Mouse (Mus musculus): ENCODE measurements at regions not wholly inside any gene's neighbourhood (a gene's known extent, or its start where the extent isn't known, plus 50 kb on each side); places are given as distances from the start of the nearest gene placed in this dataset.

DNA sequence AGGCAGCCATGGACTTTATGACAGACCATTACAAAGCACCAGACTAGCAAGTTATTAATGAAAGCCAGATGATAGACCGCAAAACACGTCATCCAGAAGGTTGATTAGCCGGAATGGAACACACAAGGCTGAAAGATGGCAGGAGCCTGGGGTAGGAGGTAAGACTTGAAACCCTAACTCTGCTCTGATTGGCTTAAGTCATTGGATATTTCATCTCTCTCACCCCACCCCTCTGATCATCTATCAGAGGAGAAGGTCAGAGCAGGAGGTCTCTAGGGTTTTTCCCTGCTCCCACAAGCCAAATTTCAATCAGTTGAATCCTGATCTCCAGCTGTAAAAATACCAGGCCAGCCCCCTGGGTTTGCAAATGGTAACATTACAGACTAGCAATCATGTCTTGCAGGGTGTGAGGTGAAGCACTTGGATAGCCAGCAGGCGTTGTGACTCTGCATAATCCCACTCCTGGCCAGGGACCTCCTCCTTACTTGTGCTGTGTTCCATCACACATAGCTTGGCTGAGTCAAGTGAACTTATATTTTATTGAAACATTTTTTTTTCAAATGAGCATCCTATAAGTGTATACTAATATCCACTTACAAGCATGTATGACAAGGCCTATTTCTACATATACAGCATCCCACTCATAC lies 114.6 kb upstream of the Tnp1 start:
- no peak for TF ChIP-seq USF1 (IDR thresholded peaks at IDR 0.05; ENCODE audit: low read depth, low read length)
- no peak for TF ChIP-seq TBP (IDR thresholded peaks at IDR 0.05; ENCODE audit: low read depth, low read length)
- TF ChIP-seq JUND (IDR thresholded peaks at IDR 0.05; ENCODE audit: low read depth, low read length) = no peak
- TF ChIP-seq KAT2A (conservative IDR thresholded peaks at IDR 0.05; ENCODE audit: low read depth, low read length) = no peak
- TF ChIP-seq NELFE (IDR thresholded peaks at IDR 0.05; ENCODE audit: low read depth, low read length) = no peak
- no peak for TF ChIP-seq MEF2A (IDR thresholded peaks at IDR 0.05; ENCODE audit: extremely low read depth, insufficient replicate concordance, low read depth, low read length, poor library complexity, severe bottlenecking)
- TF ChIP-seq ELF1 (IDR thresholded peaks at IDR 0.05; ENCODE audit: low read depth, low read length) = no peak
- no peak for TF ChIP-seq ZC3H11A (IDR thresholded peaks at IDR 0.05; ENCODE audit: low read depth, low read length)
- no peak for TF ChIP-seq GABPA (IDR thresholded peaks at IDR 0.05; ENCODE audit: low read depth, low read length)
- TF ChIP-seq MYB (IDR thresholded peaks at IDR 0.05; ENCODE audit: low read depth, low read length) = no peak
- TF ChIP-seq CHD1 (IDR thresholded peaks at IDR 0.05; ENCODE audit: low read depth, low read length) = no peak
- no peaks in the 10 kb centered on the region for H3K27me3 ChIP-seq (ENCODE audit: control insufficient read depth in 1 of 2, insufficient read depth in 2 of 2, low read length in 2 of 2)

DNA sequence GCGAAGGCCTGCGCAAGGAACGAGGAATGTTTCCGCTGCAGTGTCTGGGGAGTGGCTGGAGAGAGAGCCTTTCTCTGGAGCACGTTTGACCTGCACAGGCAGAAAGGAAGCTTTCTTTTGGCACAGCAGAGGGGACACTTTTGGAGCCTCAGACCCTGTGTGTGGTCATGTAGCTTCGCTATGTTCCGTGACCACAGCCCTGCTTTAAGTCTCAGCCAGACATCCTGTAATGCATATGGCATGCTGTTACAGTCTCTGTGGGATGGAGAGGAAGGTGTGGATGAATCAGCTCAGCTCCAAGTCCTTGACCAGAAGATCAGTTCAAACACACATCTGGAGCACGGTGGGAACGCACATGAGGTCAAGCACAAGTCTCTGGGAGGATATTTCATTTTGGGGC lies 107.3 kb upstream of the Tnp1 start:
- H3K27ac ChIP-seq (ENCODE audit: control insufficient read depth, low read depth, low read length) = no peak overlapping the region
- no peak for DNase-seq (ENCODE audit: low read depth, low spot score)
- H3K9ac ChIP-seq (ENCODE audit: control insufficient read depth, low read depth, low read length, poor library complexity, severe bottlenecking) = no peak overlapping the region
- no peaks in the 10 kb centered on the region for H3K79me2 ChIP-seq (ENCODE audit: control insufficient read depth, insufficient read depth, low read length, poor library complexity)
- no peak overlapping the region for H3K4me3 ChIP-seq (ENCODE audit: control insufficient read depth in 1 of 2, insufficient read depth in 1 of 2, low read depth in 2 of 2, low read length in 2 of 2)
- no peaks in the 10 kb centered on the region for H3K9me3 ChIP-seq (replicated peaks; ENCODE audit: insufficient read depth, low read length)
- H3K4me1 ChIP-seq (ENCODE audit: control insufficient read depth in 1 of 2, insufficient read depth in 2 of 2, low read length in 2 of 2) = no peaks in the 10 kb centered on the region
- H3K36me3 ChIP-seq (ENCODE audit: control insufficient read depth in 1 of 2, insufficient read depth in 2 of 2, low read length in 2 of 2) = no peaks in the 10 kb centered on the region
- no peaks in the 10 kb centered on the region for H3K27me3 ChIP-seq (ENCODE audit: control insufficient read depth in 1 of 2, insufficient read depth in 2 of 2, low read length in 2 of 2)
- TF ChIP-seq SMC3 (IDR thresholded peaks at IDR 0.05; ENCODE audit: low read depth, low read length) = no peak

More for the DNA sequence above, 114.6 kb upstream of the Tnp1 start:
- no peaks in the 10 kb centered on the region for H3K4me1 ChIP-seq (ENCODE audit: control insufficient read depth in 1 of 2, insufficient read depth in 2 of 2, low read length in 2 of 2)
- no peak for DNase-seq (ENCODE audit: low read depth, low spot score)
- H3K4me3 ChIP-seq (ENCODE audit: control insufficient read depth in 1 of 2, insufficient read depth in 1 of 2, low read depth in 2 of 2, low read length in 2 of 2) = no peak overlapping the region
- no peak overlapping the region for H3K27ac ChIP-seq (ENCODE audit: control insufficient read depth, low read depth, low read length)
- no peaks in the 10 kb centered on the region for H3K36me3 ChIP-seq (ENCODE audit: control insufficient read depth in 1 of 2, insufficient read depth in 2 of 2, low read length in 2 of 2)
- H3K9ac ChIP-seq (ENCODE audit: control insufficient read depth, low read depth, low read length, poor library complexity, severe bottlenecking) = no peak overlapping the region
- H3K9me3 ChIP-seq (replicated peaks; ENCODE audit: insufficient read depth, low read length) = no peaks in the 10 kb centered on the region
- H3K79me2 ChIP-seq (ENCODE audit: control insufficient read depth, insufficient read depth, low read length, poor library complexity) = no peaks in the 10 kb centered on the region

DNA sequence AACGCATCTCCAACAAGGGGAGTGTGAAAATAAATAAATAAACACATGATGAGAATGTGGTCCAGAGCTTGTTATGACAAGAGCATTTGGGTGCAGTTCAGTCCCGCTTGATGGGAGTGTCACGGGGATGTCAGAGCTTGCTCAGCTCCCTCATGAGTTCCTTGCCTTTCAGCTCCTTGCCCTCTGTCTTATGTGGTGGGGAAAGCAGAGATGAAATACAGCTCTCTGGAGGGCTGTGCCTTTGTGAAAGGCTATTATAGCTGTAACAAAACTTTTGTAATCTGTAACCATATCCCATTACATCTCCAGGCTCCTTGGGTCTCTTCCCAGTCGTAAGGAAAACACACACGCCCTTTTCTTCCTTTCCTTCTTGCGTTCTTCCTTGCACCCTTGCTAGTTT lies 103.0 kb upstream of the Tnp1 start:
- Histone ChIP-seq H3K79me2 (ENCODE audit: control insufficient read depth, insufficient read depth, low read length, poor library complexity) (no peaks in the 10 kb centered on the region), H3K27me3 (ENCODE audit: control insufficient read depth in 1 of 2, insufficient read depth in 2 of 2, low read length in 2 of 2) (no peaks in the 10 kb centered on the region), H3K9me3 (replicated peaks; ENCODE audit: insufficient read depth, low read length) (no peaks in the 10 kb centered on the region), H3K9ac (ENCODE audit: control insufficient read depth, low read depth, low read length, poor library complexity, severe bottlenecking) (no peak overlapping the region), H3K36me3 (ENCODE audit: control insufficient read depth in 1 of 2, insufficient read depth in 2 of 2, low read length in 2 of 2) (no peaks in the 10 kb centered on the region), H3K4me3 (ENCODE audit: control insufficient read depth in 1 of 2, insufficient read depth in 1 of 2, low read depth in 2 of 2, low read length in 2 of 2) (no peak overlapping the region), H3K27ac (ENCODE audit: control insufficient read depth, low read depth, low read length) (no peak overlapping the region), H3K4me1 (ENCODE audit: control insufficient read depth in 1 of 2, insufficient read depth in 2 of 2, low read length in 2 of 2) (no peaks in the 10 kb centered on the region)
- TF ChIP-seq SIN3A (IDR thresholded peaks at IDR 0.05; ENCODE audit: low read length) (no peak), BHLHE40 (IDR thresholded peaks at IDR 0.05; ENCODE audit: borderline replicate concordance, low read depth, low read length) (no peak), MYB (IDR thresholded peaks at IDR 0.05; ENCODE audit: low read depth, low read length) (no peak), ELF1 (IDR thresholded peaks at IDR 0.05; ENCODE audit: low read depth, low read length) (no peak), TAL1 (IDR thresholded peaks at IDR 0.05; ENCODE audit: low read length) (no peak)
- no peak for DNase-seq (ENCODE audit: low read depth, low spot score)
